Mouse (Mus musculus): Measurements from ENCODE around the gene Arhgap5. TPM values are rescaled to one million over a fixed set of nuclear protein-coding genes. Genes with fewer than 3 reads are reported as not detected.

The Arhgap5 gene
- polyA plus RNA-seq, 1 experiment = 1.2 TPM

DNA sequence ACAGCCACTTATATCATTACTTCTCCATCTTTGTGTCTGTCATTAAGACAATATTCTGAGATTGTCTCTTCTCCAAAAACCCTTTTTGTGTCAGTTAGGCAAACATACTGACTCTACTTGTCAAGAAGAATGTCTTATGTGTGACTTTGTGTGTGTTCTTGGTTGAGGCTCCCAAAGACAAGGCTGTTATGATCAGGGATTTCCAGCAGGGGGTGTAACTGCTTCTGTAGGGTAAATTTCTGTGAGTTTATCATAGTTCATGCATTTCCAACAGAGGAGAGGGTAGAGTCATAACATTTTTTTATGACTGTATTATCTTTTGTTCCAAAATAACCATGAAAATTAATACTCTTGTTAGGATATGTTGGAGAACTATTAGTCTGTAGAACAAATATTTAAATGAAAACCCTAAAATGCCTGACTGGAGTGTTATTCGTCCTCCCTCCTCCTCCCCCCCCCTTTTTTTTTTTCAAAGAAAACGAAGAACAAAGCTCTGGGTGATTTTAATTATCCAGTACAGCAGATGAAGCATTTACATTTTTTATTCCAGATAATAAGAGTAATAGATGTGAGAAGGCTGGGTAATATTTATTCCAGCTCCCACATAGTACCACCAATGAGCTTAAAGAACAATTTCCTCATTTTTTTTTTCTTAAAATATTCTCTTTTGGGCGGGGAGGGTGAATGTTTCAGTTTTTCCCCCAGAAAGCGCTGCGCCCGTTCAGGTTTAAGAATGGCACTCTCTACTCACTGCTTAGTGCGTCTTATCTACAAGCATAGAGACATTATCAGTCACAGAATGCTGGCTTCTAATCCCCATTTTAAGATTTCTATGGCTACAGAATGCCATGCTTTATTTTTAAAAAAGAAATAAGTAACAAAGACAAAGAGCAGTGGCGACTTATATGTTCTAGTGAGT lies 2.6 kb upstream of the Arhgap5 start:
- peaks cover 4% of the 10 kb centered on the region; the same call in 1 of the 2 replicates for H3K4me1 ChIP-seq (ENCODE audit: control insufficient read depth, insufficient read depth, insufficient read length, low read length)
- H3K27ac ChIP-seq (ENCODE audit: insufficient read depth, low read depth, low read length) = no peak overlapping the region
- H3K36me3 ChIP-seq (ENCODE audit: control insufficient read depth, insufficient read depth, low read length) = no peaks in the 10 kb centered on the region
- no peaks in the 10 kb centered on the region for H3K27me3 ChIP-seq (ENCODE audit: control insufficient read depth, insufficient read depth, low read length)
- TF ChIP-seq POLR2A (IDR thresholded peaks at IDR 0.05; ENCODE audit: low read depth, low read length) (no peak), CTCF (IDR thresholded peaks at IDR 0.05; ENCODE audit: extremely low read depth, insufficient read length, insufficient replicate concordance, low read depth, low read length) (no peak)
- H3K4me3 ChIP-seq (ENCODE audit: low read depth, low read length) = no peak overlapping the region
- WGBS = 76% methylated on average over 8 of the region's 8 CpGs

GRCm38 (mm10) chr12:52502161-52502560 lies 1.6 kb upstream of the Arhgap5 start:
- Histone ChIP-seq H3K4me3 (ENCODE audit: low read depth, low read length) (no peak overlapping the region), H3K27me3 (ENCODE audit: control insufficient read depth, insufficient read depth, low read length) (no peaks in the 10 kb centered on the region), H3K27ac (ENCODE audit: insufficient read depth, low read depth, low read length) (no peak overlapping the region), H3K36me3 (ENCODE audit: control insufficient read depth, insufficient read depth, low read length) (no peaks in the 10 kb centered on the region), H3K4me1 (ENCODE audit: control insufficient read depth, insufficient read depth, insufficient read length, low read length) (peaks cover 4% of the 10 kb centered on the region; the same call in 1 of the 2 replicates)
- WGBS = 79% methylated on average over 3 of the region's 3 CpGs
- TF ChIP-seq POLR2A (IDR thresholded peaks at IDR 0.05; ENCODE audit: low read depth, low read length) (no peak), CTCF (IDR thresholded peaks at IDR 0.05; ENCODE audit: extremely low read depth, insufficient read length, insufficient replicate concordance, low read depth, low read length) (no peak)

DNA sequence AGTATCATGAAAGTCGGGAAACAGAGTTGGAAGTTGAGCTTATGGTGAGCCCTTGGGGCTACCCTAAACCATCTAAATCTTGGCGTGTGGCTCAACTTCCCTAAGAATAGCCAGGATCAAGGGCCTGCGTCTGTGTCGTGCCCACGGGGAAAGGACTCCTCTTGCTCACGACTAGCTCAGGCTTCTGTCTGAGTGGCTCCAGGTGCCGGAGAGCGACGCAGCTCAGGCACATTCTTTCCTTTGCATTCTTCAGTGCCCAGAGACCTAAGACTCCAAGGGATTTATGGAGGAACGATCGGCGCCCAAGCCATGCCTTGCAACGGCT lies 679 bp upstream of the Arhgap5 start:
- 1% methylated on average over 13 of the region's 13 CpGs for WGBS
- peak overlapping the region; percentile 96 for H3K27ac ChIP-seq (ENCODE audit: insufficient read depth, low read depth, low read length)
- H3K27me3 ChIP-seq (ENCODE audit: control insufficient read depth, insufficient read depth, low read length) = no peaks in the 10 kb centered on the region
- peak overlapping the region; percentile 77 for H3K4me3 ChIP-seq (ENCODE audit: low read depth, low read length)
- peaks cover 3% of the 10 kb centered on the region; the same call in 1 of the 2 replicates for H3K4me1 ChIP-seq (ENCODE audit: control insufficient read depth, insufficient read depth, insufficient read length, low read length)
- H3K36me3 ChIP-seq (ENCODE audit: control insufficient read depth, insufficient read depth, low read length) = no peaks in the 10 kb centered on the region; the same call in 1 of the 2 replicates
- no peak for TF ChIP-seq CTCF (IDR thresholded peaks at IDR 0.05; ENCODE audit: extremely low read depth, insufficient read length, insufficient replicate concordance, low read depth, low read length)
- no peak for TF ChIP-seq POLR2A (IDR thresholded peaks at IDR 0.05; ENCODE audit: low read depth, low read length)

GRCm38 (mm10) chr12:52504331-52505181 lies 784 bp downstream of the Arhgap5 start:
- Histone ChIP-seq H3K27ac (ENCODE audit: insufficient read depth, low read depth, low read length) (peak overlapping the region; percentile 94), H3K36me3 (ENCODE audit: control insufficient read depth, insufficient read depth, low read length) (peaks cover 2% of the 10 kb centered on the region; the same call in 1 of the 2 replicates), H3K27me3 (ENCODE audit: control insufficient read depth, insufficient read depth, low read length) (no peaks in the 10 kb centered on the region), H3K4me3 (ENCODE audit: low read depth, low read length) (peak overlapping the region; percentile 77), H3K4me1 (ENCODE audit: control insufficient read depth, insufficient read depth, insufficient read length, low read length) (no peaks in the 10 kb centered on the region)
- TF ChIP-seq POLR2A (IDR thresholded peaks at IDR 0.05; ENCODE audit: low read depth, low read length) = peak; percentile 14; the same call in 1 of the 2 replicates
- TF ChIP-seq CTCF (IDR thresholded peaks at IDR 0.05; ENCODE audit: extremely low read depth, insufficient read length, insufficient replicate concordance, low read depth, low read length) = no peak
- under 1% methylated on average over 77 of the region's 78 CpGs for WGBS

- Histone ChIP-seq H3K27me3 (ENCODE audit: control insufficient read depth, insufficient read depth, low read length) (no peaks in the 10 kb centered on the region), H3K36me3 (ENCODE audit: control insufficient read depth, insufficient read depth, low read length) (no peaks in the 10 kb centered on the region), H3K27ac (ENCODE audit: insufficient read depth, low read depth, low read length) (no peak overlapping the region), H3K4me3 (ENCODE audit: low read depth, low read length) (no peak overlapping the region), H3K4me1 (ENCODE audit: control insufficient read depth, insufficient read depth, insufficient read length, low read length) (no peaks in the 10 kb centered on the region)
- 77% methylated on average over 2 of the region's 2 CpGs for WGBS
- no peak for TF ChIP-seq CTCF (IDR thresholded peaks at IDR 0.05; ENCODE audit: extremely low read depth, insufficient read length, insufficient replicate concordance, low read depth, low read length)
- no peak for TF ChIP-seq POLR2A (IDR thresholded peaks at IDR 0.05; ENCODE audit: low read depth, low read length)
Measured at GRCm38 (mm10) chr12:52524699-52525098, 20.9 kb downstream of the Arhgap5 start.

GRCm38 (mm10) chr12:52525486-52525885 lies 21.7 kb downstream of the Arhgap5 start:
- Histone ChIP-seq H3K4me3 (ENCODE audit: low read depth, low read length) (no peak overlapping the region), H3K27me3 (ENCODE audit: control insufficient read depth, insufficient read depth, low read length) (no peaks in the 10 kb centered on the region), H3K27ac (ENCODE audit: insufficient read depth, low read depth, low read length) (no peak overlapping the region), H3K36me3 (ENCODE audit: control insufficient read depth, insufficient read depth, low read length) (no peaks in the 10 kb centered on the region), H3K4me1 (ENCODE audit: control insufficient read depth, insufficient read depth, insufficient read length, low read length) (no peaks in the 10 kb centered on the region)
- no peak for TF ChIP-seq POLR2A (IDR thresholded peaks at IDR 0.05; ENCODE audit: low read depth, low read length)
- WGBS = 58% methylated on average over 1 of the region's 1 CpGs

GRCm38 (mm10) chr12:52529740-52530139 lies 26.0 kb downstream of the Arhgap5 start:
- TF ChIP-seq CTCF (IDR thresholded peaks at IDR 0.05; ENCODE audit: extremely low read depth, insufficient read length, insufficient replicate concordance, low read depth, low read length) (no peak), POLR2A (IDR thresholded peaks at IDR 0.05; ENCODE audit: low read depth, low read length) (no peak)
- no peak overlapping the region for H3K4me3 ChIP-seq (ENCODE audit: low read depth, low read length)
- peaks cover 1% of the 10 kb centered on the region; the same call in 1 of the 2 replicates for H3K36me3 ChIP-seq (ENCODE audit: control insufficient read depth, insufficient read depth, low read length)
- WGBS = 81% methylated on average over 3 of the region's 3 CpGs
- H3K27me3 ChIP-seq (ENCODE audit: control insufficient read depth, insufficient read depth, low read length) = no peaks in the 10 kb centered on the region
- H3K4me1 ChIP-seq (ENCODE audit: control insufficient read depth, insufficient read depth, insufficient read length, low read length) = no peaks in the 10 kb centered on the region
- H3K27ac ChIP-seq (ENCODE audit: insufficient read depth, low read depth, low read length) = no peak overlapping the region

Data from small intestine, adult 2 months (tissue).